In genomic region chr2:131206778-131207177, GRCm38 (mm10) we compare ENCODE assay signal across 8 mouse cellular contexts. TPM values are rescaled to one million over a fixed set of nuclear protein-coding genes. Genes with fewer than 3 reads are reported as not detected.
DNase-seq lines count a peak whose midpoint lies in the region; ATAC-seq and TF ChIP-seq lines count a peak whose summit lies in the region.

Ap5s1 (plus strand) TSS chr2:131207078.

- no peak for DNase-seq in spleen, adult 2 months (ENCODE audit: low read depth in 1 of 2, low spot score in 2 of 2)
- DNase-seq in spleen, adult 12 weeks (ENCODE audit: low spot score) = no peak
- DNase-seq in heart, postnatal 36 days = no peak
- no peak for DNase-seq in limb, embryonic 14.5 days (ENCODE audit: low spot score)
- DNase-seq in B cell, adult 2 months = no peak
- DNase-seq in yolk sac, embryonic 10.5 days (ENCODE audit: low spot score) = no peak
- no peak for DNase-seq in lung, postnatal 4 days

- TF ChIP-seq POLR2A in spleen, adult 2 months (IDR thresholded peaks at IDR 0.05; ENCODE audit: low read depth, low read length) = no peak
- no peak for TF ChIP-seq POLR2A in limb, embryonic 14.5 days (IDR thresholded peaks at IDR 0.05; ENCODE audit: borderline replicate concordance, extremely low read depth, insufficient read depth, insufficient read length)

- H3K4me3 ChIP-seq in spleen, adult 2 months (ENCODE audit: extremely low read depth, insufficient read depth, insufficient read length) = no peak within 1 kb of the TSS
- no peak within 1 kb of the TSS for H3K4me3 ChIP-seq in limb, embryonic 14.5 days (replicated peaks; ENCODE audit: low read length)

- no peak within 1 kb of the TSS for H3K4me2 ChIP-seq in limb, embryonic 14.5 days (replicated peaks; ENCODE audit: low read depth, low read length, severe bottlenecking)

- ATAC-seq in erythroid progenitor cell, adult 5-6 weeks (replicated peaks; ENCODE audit: low FRiP score, poor library complexity, severe bottlenecking) = no peak
- ATAC-seq in limb, embryonic 14.5 days (ENCODE audit: low FRiP score, low read depth) = no peak

- H3K9ac ChIP-seq in limb, embryonic 14.5 days (ENCODE audit: low read depth, low read length, severe bottlenecking) = no peak within 1 kb of the TSS

- 89% methylated on average over 4 of the region's 4 CpGs for WGBS in spleen, adult 2 months
- WGBS in limb, embryonic 14.5 days = 77% methylated on average over 4 of the region's 4 CpGs

- intact Hi-C loops in heart, postnatal 36 days (cut with DNase I) = no loop called here

- H3K4me1 ChIP-seq in spleen, adult 2 months (ENCODE audit: control insufficient read depth, insufficient read depth, insufficient read length) = peaks cover 4% of the 10 kb centered on the region; the same call in 1 of the 2 replicates
- peaks cover 16% of the 10 kb centered on the region for H3K4me1 ChIP-seq in limb, embryonic 14.5 days (ENCODE audit: control insufficient read depth, insufficient read depth, low read length)

- H3K9me3 ChIP-seq in limb, embryonic 14.5 days (ENCODE audit: control insufficient read depth, low read length) = no peaks in the 10 kb centered on the region

- no peak for TF ChIP-seq CTCF in spleen, adult 2 months (IDR thresholded peaks at IDR 0.05; ENCODE audit: extremely low read depth, insufficient read depth, insufficient read length, insufficient replicate concordance)

- H3K27ac ChIP-seq in spleen, adult 2 months (ENCODE audit: insufficient read depth, low read length) = no peak within 1 kb of the TSS
- H3K27ac ChIP-seq in limb, embryonic 14.5 days (replicated peaks; ENCODE audit: low read depth, low read length) = no peak within 1 kb of the TSS

- no peaks in the 10 kb centered on the region for H3K27me3 ChIP-seq in spleen, adult 2 months (ENCODE audit: control insufficient read depth, insufficient read depth, low read length)
- H3K27me3 ChIP-seq in limb, embryonic 14.5 days (ENCODE audit: control insufficient read depth, insufficient read depth, low read length) = no peaks in the 10 kb centered on the region

- no peaks in the 10 kb centered on the region for H3K36me3 ChIP-seq in spleen, adult 2 months (ENCODE audit: control insufficient read depth, insufficient read depth, low read length)
- no peaks in the 10 kb centered on the region for H3K36me3 ChIP-seq in limb, embryonic 14.5 days (ENCODE audit: control insufficient read depth, insufficient read depth, low read length)

RNA-seq across cellular contexts. Expression of gene Ap5s1, which starts in this region (rescaled TPM):
- 24.3 and 41.3 TPM in 2 replicates for polyA plus RNA-seq in spleen, adult 2 months (2012; rRNA removed)
- 10.8 and 11.3 TPM in 2 replicates for total RNA-seq in erythroid progenitor cell, adult 5-6 weeks (2015; ENCODE audit: low replicate concordance)
- total RNA-seq in erythroid progenitor cell, adult 5-6 weeks (2017; ENCODE audit: low replicate concordance) = 10.9 and 11.4 TPM in 2 replicates
- 10 to 100 TPM; 31.5 to 36.5 TPM for total RNA-seq in heart, postnatal 36 days (2021)
- polyA plus RNA-seq in limb, embryonic 14.5 days (2012; rRNA removed) = 29.5 and 50.9 TPM in 2 replicates
- 25.9 and 26.7 TPM in 2 replicates for polyA plus RNA-seq in limb, embryonic 14.5 days (2014; fragmentation: Nextera tagmentation; extraction: Ambion mirVana)
